Comparison of ENCODE assay signal across 9 mouse cellular contexts in genomic region chr15:82298764-82299561, GRCm38 (mm10). TPM values are rescaled to one million over a fixed set of nuclear protein-coding genes. Genes with fewer than 3 reads are reported as not detected.
DNase-seq lines count a peak whose midpoint lies in the region; ATAC-seq lines count a peak whose summit lies in the region.
"Had no signal": no experiment of that assay in that cellular context is flagged by ENCODE, and none has a peak within 500 bp of the region (broad histone marks: within the 10 kb centered on the region; RNA-seq: fewer than 3 reads in every experiment).

Wbp2nl (plus strand) TSS chr15:82298954.

- H3K9ac ChIP-seq in embryonic facial prominence, embryonic 11.5 days (replicated peaks; ENCODE audit: low read length), result no peak within 1 kb of the TSS
- no peak within 1 kb of the TSS for H3K9ac ChIP-seq in neural tube, embryonic 15.5 days (replicated peaks)

- no peak for ATAC-seq in embryonic facial prominence, embryonic 11.5 days (replicated peaks; ENCODE audit: insufficient number of reproducible peaks, low FRiP score, low TSS enrichment, low read depth)
- ATAC-seq in neural tube, embryonic 15.5 days (ENCODE audit: low FRiP score), result no peak

- DNase-seq in kidney, adult 11 months, result peak; percentile 7
- no peak for DNase-seq in kidney, postnatal 25 days
- no peak for DNase-seq in embryonic facial prominence, embryonic 11.5 days (ENCODE audit: low spot score)
- DNase-seq in limb, embryonic 10.5 days (ENCODE audit: low spot score), result peak; percentile 31
- DNase-seq in thymus, postnatal 0 days (ENCODE audit: low spot score), result no peak
- no peak for DNase-seq in adrenal gland, adult 8-10 months
- DNase-seq in layer of hippocampus, adult 9-10 months (ENCODE audit: low spot score), result no peak
- DNase-seq: adrenal gland, postnatal 36 days had no signal

- no peaks in the 10 kb centered on the region for H3K9me3 ChIP-seq in embryonic facial prominence, embryonic 11.5 days (replicated peaks; ENCODE audit: control insufficient read depth, low read length)
- H3K9me3 ChIP-seq in limb, embryonic 10.5 days (replicated peaks), result 0 out of 2 replicates have a peak, but pooled peaks cover 2% of the 10 kb centered on the region
- H3K9me3 ChIP-seq in neural tube, embryonic 15.5 days (replicated peaks), result no peaks in the 10 kb centered on the region

- WGBS in embryonic facial prominence, embryonic 11.5 days, result 57% methylated on average over 39 of the region's 39 CpGs
- WGBS in limb, embryonic 10.5 days, result 55% methylated on average over 39 of the region's 39 CpGs
- WGBS in neural tube, embryonic 15.5 days, result 63% methylated on average over 39 of the region's 39 CpGs

- H3K4me3 ChIP-seq in embryonic facial prominence, embryonic 11.5 days (ENCODE audit: low read depth, low read length), result no peak within 1 kb of the TSS
- H3K4me3 ChIP-seq in limb, embryonic 10.5 days, result 0 out of 2 replicates have a peak within 1 kb of the TSS, but pooled peaks have one; percentile 14
- 0 out of 2 replicates have a peak within 1 kb of the TSS, but pooled peaks have one; percentile 6 for H3K4me3 ChIP-seq in neural tube, embryonic 15.5 days (replicated peaks)

- peak within 1 kb of the TSS; percentile 11; the same call in 1 of the 2 replicates for H3K4me2 ChIP-seq in embryonic facial prominence, embryonic 11.5 days (ENCODE audit: low read depth, low read length)
- peak within 1 kb of the TSS; percentile 38 for H3K4me2 ChIP-seq in neural tube, embryonic 15.5 days

- no peak within 1 kb of the TSS for H3K27ac ChIP-seq in embryonic facial prominence, embryonic 11.5 days (replicated peaks; ENCODE audit: low read depth, low read length)
- H3K27ac ChIP-seq in limb, embryonic 10.5 days, result no peak within 1 kb of the TSS
- no peak within 1 kb of the TSS for H3K27ac ChIP-seq in neural tube, embryonic 15.5 days (replicated peaks)

- no peaks in the 10 kb centered on the region for H3K4me1 ChIP-seq in embryonic facial prominence, embryonic 11.5 days (ENCODE audit: control insufficient read depth, insufficient read depth, low read length)
- H3K4me1 ChIP-seq in limb, embryonic 10.5 days, result peaks cover 6% of the 10 kb centered on the region; the same call in 1 of the 2 replicates
- H3K4me1 ChIP-seq in neural tube, embryonic 15.5 days, result peaks cover 8% of the 10 kb centered on the region

- H3K27me3 ChIP-seq in embryonic facial prominence, embryonic 11.5 days (ENCODE audit: control insufficient read depth, insufficient read depth, low read length), result no peaks in the 10 kb centered on the region
- H3K27me3 ChIP-seq in limb, embryonic 10.5 days (ENCODE audit: low read depth, poor library complexity, severe bottlenecking), result peaks cover 11% of the 10 kb centered on the region
- no peaks in the 10 kb centered on the region for H3K27me3 ChIP-seq in neural tube, embryonic 15.5 days (replicated peaks)

- H3K36me3 ChIP-seq in embryonic facial prominence, embryonic 11.5 days (replicated peaks; ENCODE audit: control insufficient read depth, insufficient read depth, low read depth, low read length), result no peaks in the 10 kb centered on the region
- H3K36me3 ChIP-seq in limb, embryonic 10.5 days, result no peaks in the 10 kb centered on the region
- H3K36me3 ChIP-seq in neural tube, embryonic 15.5 days, result no peaks in the 10 kb centered on the region

RNA-seq across cellular contexts. Expression of gene Wbp2nl, which starts in this region (rescaled TPM):
- polyA plus RNA-seq in embryonic facial prominence, embryonic 11.5 days (2014; fragmentation: Nextera tagmentation; extraction: Ambion mirVana), result 0.34 TPM in 1 of 2 replicates, not detected in the other
- 0.16 and 0.38 TPM in 2 replicates for polyA plus RNA-seq in limb, embryonic 10.5 days (2016; fragmentation: Nextera tagmentation; extraction: Ambion mirVana)
- 0.10 and 0.13 TPM in 2 replicates for polyA plus RNA-seq in neural tube, embryonic 15.5 days (2015; fragmentation: Nextera tagmentation; extraction: Ambion mirVana)
- 0.22 TPM in 1 of 2 replicates, not detected in the other for polyA plus RNA-seq in thymus, postnatal 0 days (2015; fragmentation: Nextera tagmentation; extraction: Ambion mirVana)
- not detected for total RNA-seq in adrenal gland, adult 8-10 months (2022)
- total RNA-seq: adrenal gland, postnatal 36 days had no signal

Comparison
In these comparisons a context has a peak if more than half of its experiments do, and no peak if none do; other contexts are left out.
1. Peak in DNase-seq and H3K4me3 ChIP-seq in limb, embryonic 10.5 days; RNA of the gene not detected or under 1 TPM.